Mouse (Mus musculus): ENCODE results near the gene Mettl2. TPM values are rescaled to one million over a fixed set of nuclear protein-coding genes. Genes with fewer than 3 reads are reported as not detected.
"Not testable (repeated sequence)": the region's sequence is repeated elsewhere in the genome, so short reads cannot be mapped to it uniquely, and the experiment has no call there.

The Mettl2 gene
- total RNA-seq (2021), result 10 to 100 TPM; 10.2 to 10.3 TPM
- long read RNA-seq, experiment 1, transcript Mettl2-201 (9 exons, 1,867 nt), result major isoform, 8 of 11 reads
- long read RNA-seq, experiment 1, partial matches to known transcripts, result 0 of 11 reads
- long read RNA-seq, experiment 1, other reads (novel, unspliced or antisense), result 2 of 11 reads
- long read RNA-seq, experiment 2, transcript Mettl2-201 (9 exons, 1,867 nt), result major isoform, 5 of 9 reads
- long read RNA-seq, experiment 2, partial matches to known transcripts, result 2 of 9 reads
- long read RNA-seq, experiment 2, other reads (novel, unspliced or antisense), result 2 of 9 reads

DNA sequence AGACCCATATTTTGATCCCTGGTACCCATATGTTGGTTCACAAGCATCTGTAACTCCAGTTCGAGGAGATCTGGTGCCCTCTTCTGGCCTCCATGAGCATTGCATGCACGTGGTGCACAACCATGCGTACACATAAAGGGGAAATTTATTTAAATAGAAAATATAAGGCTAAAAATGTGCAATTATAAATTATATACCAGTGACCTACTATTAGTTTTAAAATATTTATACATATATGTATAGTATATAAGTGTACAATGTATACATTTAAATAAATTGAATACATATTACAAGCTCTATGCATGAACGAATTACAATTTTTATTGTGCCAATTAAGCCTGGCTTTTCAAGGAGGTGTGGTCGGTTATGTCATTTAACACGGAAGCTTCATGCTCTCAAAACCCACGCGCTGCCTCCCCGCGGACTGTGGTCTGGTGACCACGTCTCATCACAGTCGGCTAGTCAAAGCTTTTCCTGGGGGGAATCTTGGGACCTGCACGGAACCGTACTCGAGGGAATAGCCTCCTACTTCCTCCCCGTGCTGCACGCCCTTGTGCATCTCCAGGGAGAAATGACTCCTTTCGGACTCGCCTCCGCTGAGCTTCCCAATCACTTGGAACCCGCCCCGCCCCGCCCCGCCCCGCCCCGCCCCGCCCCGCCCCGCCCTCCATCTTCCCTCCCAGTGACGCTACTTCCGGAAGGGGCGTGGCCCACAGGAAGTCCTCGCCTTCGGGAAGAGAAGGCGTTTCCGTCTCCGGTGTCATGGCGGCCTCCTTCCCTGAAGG lies at the start of gene Mettl2:
Gene Mettl2 (plus strand): TSS at position 691 of the 785 bp plus-strand sequence.
- DNase-seq, result peak; percentile 82 to 88

DNA sequence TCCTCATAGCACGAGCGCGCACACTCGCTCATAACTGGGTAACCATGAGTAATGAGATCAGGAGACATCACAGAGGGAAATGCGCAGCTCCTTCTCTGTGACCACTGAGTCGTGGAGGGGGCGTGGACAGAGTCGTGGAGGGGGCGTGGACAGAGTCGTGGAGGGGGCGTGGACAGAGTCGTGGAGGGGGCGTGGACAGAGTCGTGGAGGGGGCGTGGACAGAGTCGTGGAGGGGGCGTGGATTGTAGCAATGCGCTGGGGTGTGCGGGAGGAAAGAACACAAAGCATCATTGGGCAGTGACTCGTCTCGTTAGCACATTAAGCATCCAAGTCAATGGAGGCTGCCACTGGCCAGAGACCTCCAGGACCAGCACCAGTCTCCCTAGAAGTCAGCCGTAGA lies 13.8 kb upstream of the Mettl2 start:
- DNase-seq, result not testable (repeated sequence)

DNA sequence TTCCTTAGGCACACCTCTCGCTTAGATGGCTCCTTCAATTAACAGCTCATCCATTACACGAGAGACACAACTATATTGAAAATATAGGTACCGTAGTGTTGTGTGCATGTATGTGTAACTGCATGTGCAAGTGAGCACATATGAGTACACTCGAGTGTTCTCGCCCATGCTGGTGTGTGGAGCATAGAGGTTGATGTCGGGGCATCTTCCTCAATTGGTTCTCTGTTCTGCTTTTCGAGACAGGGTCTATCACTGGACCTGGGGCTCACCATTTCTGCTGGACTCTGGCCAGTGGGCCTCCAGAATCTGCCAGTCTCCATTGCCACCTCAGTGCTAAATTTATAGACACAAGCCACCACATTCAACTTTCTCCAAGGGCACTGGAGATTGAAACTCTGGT lies 8.4 kb upstream of the Mettl2 start:
- DNase-seq, result no peak

DNA sequence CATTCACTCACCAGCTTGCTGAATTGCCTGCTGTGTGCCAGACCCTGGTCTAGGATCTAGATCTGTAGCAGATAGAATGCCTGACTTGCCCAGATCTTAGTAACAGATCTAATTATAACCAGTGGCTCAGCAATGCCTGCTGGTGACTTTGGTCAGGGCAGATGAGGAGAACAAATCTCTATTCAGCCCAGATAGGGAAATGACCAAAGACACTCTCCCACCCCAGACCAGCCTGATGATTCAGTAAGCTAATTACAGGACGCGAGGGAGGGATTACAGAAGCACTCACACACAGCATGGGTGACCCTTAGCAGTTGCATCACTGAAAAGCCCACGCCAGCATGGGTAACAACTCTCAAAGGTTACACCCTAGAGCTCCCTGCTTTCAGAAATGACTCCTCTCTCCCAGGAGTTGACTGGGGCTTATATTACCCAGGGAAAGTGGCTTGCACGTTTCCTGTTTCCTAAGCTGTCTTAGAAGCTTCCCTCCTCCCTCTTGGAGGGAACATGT lies 5.6 kb upstream of the Mettl2 start:
- no peak for DNase-seq

DNA sequence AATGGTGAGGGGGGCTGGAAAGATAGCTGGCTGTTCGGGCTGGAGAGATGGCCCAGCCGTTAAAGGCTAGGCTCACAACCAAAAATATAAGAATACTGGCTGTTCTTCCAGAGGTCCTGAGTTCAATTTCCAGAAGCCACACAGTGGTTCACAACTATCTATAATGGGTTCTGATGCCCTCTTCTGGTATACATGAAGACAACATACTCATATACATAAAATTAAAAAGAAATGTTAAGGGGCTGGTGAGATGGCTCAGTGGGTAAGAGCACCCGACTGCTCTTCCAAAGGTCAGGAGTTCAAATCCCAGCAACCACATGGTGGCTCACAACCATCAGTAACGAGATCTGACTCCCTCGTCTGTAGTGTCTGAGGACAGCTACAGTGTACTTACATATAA lies 4.4 kb upstream of the Mettl2 start:
- DNase-seq, result not testable (repeated sequence)

DNA sequence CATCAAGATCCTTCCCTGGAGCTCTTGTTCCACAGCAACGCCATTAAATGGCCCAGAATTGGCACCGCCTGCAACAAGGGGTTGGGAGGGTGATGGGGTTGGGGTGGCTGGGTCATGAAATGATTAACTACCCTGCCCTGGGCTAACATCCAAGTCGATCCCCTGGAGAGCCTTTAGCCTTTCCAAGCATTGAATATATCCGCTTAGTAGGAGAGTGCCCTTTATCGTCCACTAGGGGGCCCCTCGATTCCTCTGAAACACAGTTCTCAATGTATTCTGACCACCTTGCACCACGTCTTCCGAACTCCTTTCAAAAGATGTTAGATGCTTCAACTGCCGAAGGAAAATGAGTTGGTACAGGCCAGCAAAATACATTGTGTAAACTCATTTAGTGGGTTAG lies 2.2 kb upstream of the Mettl2 start:
- DNase-seq, result peak; percentile 30 to 50

DNA sequence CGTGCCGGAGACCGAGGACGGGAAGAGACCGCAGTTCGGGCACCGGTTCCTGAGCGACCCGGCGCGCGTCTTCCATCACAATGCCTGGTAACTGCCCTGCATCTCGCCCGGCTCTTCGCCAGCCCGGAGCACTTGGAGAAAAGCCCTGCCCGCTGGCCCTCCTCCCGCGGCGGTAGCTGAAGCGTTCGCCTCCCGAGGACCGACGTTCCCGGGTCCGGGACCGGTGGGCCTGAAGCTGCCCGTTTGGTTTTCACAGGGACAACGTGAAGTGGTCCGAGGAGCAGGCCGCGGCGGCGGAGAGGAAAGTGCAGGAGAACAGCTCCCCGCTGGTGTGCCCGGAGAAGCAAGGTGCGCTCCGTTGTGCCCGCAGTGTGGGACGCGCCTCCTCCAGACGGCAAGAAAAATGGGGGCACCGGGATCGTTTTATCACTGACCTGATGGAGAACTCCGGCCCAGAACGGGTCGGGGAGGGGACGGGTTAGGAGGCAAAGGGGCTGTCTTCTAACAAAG lies 350 bp downstream of the Mettl2 start:
- DNase-seq, result no peak

DNA sequence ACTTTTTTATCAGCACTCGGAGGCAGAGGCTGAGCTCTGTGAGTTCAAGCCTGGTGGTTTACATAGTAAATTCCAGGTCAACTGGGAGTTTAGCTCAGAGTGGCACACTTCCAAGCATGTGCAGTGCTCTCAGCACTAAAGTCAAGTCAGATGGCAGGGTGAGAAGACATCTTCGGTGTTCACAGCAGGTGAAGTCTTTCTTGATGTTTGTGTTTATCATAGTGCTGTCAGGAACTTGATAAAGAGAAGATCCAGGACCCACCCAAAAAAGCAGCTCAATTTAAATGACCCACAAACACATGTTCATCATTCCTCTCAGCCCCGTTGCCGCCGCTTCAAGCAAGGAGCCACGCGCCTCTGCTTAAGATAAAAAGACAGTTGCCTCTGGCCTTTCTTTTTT lies 9.5 kb downstream of the Mettl2 start:
- DNase-seq, result no peak

DNA sequence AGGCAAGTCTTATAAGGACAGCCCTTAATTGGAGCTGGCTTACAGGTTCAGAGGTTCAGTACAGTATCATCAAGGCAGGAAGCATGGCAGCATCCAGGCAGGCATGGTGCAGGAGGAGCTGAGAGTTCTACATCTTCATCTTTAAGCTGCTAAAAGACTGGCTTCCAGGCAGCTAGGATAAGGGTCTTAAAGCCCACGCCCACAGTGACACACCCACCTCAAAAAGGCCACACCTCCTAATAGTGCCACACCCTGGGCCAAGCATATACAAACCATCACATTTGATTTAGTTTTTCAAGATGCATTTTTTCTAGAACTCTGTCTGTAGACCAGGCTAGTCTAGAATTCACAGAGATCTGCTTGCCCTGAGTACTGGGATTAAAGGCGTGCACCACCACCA lies 11.0 kb downstream of the Mettl2 start:
- DNase-seq, result not testable (repeated sequence)

DNA sequence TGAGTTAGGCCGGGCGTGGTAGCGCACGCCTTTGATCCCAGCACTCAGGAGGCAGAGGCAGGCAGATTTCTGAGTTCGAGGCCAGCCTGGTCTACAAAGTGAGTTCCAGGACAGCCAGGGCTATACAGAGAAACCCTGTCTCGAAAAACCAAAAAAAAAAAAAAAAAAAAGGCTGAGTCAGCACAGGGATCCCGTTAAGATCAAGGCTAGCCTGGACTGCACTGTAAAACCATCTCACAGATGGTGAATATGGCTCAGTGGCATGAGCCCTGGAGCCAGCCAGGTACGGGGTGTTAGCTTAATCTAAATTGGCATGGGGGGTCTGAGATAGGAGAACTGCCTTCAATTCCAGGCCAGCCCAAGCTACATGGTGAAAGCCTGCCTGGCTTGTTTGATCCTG lies 14.3 kb downstream of the Mettl2 start:
- not testable (repeated sequence) for DNase-seq

DNA sequence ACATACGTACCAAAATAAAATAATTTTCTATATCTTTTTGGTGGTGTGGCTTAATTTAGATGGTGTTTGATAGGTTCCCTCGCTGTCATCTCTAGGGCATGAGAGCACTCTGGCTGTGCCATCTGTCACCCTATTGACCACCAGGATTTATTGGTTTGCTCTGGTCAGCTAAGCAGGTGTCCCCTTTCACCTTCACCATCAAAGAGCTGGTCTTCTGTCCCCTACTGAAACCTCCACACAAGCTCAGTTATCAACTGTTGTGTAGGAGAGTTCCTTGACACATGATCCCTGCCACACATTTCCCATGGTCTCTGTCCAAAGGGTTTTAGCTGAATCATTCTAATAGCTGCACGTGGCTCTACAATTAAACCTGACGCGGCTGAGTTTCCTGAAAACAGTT lies 14.9 kb downstream of the Mettl2 start:
- DNase-seq, result no peak

DNA sequence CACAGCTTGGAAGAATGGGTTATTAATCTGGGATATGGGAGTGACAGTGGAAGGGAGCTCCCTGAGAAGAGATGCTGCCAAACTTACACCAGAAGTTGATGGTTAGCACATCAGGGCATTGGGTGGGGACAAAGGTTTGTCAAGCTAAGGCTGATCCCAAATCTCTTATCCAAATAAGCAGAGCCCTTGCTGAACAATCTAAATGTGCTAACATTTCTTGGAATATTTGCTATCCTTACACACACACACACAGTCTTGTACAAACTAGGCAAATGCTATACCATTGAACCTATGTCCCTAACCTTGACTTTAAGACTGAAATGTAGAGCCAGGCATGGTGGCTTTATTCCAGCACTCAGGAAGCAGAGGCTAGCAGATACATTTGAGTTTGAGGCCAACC lies 17.3 kb downstream of the Mettl2 start:
- no peak for DNase-seq

DNA sequence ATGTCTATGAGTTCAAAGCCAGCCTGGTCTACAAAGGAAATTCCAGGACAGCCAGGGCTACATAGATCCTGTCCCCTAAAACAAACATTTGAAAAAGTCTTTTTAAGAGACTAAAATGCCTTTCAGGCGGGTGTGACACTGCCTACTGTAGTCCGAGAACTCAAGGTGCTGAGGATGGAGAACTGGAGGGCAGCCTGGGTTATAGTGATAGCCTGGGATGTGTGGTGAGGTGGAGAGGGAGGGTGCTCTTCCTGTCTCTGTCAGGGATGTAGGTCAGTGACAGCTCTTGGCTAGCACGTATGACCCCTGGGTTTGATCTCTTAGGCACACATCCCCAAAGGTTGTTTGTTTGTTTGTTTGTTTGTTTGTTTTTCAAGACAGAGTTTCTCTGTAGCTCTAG lies 17.9 kb downstream of the Mettl2 start:
- DNase-seq, result no peak

DNA sequence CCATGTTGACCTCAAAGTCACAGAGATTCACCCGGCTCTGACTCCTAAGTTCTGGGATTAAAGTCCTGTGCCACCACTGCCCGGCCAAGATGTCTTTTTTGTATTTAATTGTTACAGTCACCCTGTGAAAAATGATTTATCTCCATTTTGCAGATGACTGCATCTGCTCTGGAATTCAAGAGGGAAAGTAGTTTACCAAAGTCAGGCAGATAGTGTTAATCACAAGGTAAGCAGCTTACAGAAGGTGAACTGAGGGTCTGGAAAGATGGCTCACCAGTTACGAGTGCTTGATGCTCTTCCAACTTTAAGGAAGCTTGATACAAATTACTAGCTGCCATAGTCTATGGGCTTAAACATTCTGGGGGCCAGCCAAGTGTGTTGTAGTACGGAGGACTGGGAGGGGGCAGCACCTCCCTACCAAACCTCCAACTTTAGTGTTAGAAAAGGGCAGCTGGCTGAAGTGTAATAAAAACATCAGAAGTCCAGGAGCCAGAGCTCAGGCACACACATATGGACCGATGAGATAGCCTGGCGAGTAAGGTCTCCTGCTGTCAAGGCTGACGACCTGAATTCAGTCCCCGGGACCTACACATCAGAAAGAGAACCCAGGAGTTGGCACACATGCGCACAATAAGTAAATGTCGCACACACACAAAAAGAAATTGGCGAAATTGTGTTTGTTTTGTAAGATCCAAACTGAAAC lies 18.4 kb downstream of the Mettl2 start:
- DNase-seq, result no peak

DNA sequence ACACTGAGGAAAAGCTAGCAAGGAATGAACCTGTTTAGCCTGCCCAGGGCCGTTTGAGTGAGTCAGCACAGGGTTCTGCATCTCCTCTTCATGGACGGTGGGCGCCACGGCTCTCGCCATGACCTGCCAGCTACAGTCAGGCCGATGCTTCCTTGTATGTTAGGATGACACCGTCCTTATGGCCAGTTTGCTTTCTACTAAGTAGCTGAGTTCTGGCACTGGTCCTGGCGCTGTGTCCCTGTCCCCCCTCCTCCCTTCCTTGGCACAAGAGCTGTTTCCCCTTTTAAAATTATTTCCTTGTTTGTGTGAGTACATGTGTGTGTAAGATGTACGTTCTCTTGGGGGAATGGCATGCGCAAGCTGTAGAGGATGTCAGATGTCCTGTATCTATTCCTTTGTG lies 19.0 kb downstream of the Mettl2 start:
- DNase-seq, result no peak

DNA sequence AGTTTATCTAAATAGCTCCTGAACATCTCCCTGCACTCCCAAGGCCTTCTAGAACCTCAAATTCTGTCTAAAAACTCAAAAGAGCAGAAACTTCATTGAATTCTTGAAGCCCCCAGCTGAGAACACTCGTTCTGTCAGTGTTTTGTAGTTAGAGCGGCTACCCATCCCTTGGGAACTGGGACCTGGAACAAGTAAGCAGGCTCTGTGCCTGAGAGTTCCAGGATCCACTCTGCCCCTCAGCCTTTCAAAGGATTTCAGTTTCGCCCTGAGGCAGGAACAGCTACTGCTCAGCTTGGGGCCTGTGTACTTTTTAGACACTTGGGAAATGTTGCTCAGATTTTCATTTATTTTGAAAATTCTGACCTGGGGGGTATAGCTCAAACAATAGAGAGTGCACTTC lies 20.4 kb downstream of the Mettl2 start, which contains the start of gene Gm10842:
Gene Gm10842 (plus strand): TSS at position 301 of the 400 bp plus-strand sequence.
- no peak for DNase-seq

DNA sequence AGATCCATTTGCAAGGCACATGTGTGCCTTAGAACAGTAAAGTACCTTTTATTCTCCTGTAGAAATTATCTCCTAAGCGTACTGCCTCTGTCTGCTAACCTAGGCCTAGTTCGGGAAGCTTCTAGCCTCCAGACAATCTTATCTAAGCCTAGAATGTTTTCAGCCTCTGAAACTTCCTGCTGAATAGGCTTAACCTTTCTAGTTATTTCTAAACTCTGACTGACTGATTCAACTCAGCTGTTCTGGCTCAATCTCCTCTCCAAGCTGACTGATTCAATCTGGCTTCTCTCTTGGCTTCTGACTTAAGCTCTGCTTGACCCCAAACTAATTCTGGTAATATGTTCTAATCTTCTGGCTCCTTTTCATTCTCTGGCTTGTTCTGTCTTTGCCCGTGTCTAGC lies 23.1 kb downstream of the Mettl2 start:
- no peak for DNase-seq

DNA sequence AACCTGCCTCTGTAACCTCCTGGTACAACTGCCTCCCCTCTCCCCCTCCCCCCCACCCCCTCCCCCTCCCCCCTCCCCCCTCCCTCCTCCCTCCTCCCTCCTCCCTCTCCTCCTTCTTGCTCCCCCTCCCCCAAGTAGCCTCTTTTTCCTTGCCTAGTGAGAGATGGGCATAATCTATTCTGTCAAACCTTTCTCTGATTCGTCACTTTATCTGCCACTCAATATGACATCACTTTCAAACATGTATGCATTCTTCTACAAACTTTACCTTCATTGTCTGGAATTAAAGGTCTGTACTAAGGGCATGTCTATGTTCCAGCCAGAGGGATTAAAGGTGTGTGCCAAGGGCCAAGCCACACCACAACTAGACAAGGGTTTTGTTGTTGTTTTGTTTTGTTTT lies 23.5 kb downstream of the Mettl2 start:
- no peak for DNase-seq

DNA sequence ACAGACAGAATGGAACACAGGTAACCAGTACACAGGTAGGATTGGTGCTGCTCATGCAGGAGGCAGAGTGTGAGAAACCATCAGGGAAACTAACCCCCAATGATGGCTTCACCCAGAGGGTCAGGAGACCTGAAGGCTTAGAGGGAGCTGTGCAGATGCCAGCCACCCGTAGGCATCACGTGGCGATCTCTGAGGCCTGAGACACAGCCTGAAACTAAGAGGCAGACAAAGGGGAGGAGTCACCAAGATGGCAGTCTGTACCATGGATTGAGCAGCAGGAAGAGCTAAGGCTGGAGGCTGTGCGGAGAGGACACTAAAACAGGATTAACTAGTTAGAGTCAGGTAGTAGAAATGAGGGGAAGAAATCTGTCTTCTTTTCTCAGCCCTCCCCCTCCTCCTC lies 24.5 kb downstream of the Mettl2 start:
- no peak for DNase-seq

DNA sequence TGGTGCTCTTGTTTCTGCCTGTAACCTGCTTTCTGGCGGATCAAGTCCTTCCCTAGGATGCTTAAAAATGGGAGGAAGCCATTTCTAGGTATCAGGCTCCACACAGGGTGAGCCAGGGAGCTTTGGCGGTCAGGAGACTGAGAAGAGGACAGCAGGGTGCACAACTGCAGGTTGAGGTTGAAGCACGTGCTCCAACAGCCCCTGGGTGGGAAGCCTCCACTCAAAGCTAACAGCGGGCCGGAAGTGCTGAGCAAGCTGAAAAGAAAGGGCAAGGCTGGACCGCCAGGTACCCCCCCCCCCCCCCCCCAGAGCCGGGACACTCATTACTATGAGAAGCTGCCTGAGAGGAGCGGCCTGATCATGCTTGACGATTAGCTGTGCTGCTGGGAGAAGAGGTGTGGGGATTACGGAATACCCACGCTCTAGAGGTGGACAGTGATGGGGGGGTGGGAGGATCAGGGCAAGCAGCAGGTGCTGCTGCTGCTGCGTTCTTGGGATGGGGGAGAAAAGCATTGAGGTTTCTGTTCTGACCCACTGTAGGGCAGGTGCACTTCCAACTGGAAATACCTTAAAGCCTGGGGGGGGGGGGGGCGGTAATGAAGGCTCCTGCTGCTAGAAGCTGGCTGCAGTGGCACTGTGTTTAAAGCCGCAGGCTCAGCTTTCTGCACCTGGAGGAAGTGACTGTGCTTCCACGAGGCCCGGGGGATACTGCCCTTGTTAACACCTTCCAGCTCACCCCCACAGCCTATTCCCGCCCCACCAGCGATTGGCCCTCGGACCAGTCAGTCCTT lies 25.2 kb downstream of the Mettl2 start:
- DNase-seq, result no peak

DNA sequence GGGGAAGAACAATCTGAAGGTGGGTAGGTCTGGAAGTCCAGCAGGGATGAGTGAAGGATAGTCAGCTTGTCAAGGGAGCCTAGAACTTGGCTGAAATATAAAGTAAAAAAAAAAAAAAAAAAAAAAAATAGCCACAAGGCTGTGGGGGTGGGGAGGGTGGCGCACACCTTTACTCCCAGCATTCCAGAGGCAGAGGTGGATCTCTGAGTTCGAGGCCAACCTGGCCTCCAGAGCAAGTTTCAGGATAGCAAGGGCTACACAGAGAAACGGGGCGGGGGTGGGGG lies 25.7 kb downstream of the Mettl2 start:
- DNase-seq, result no peak

DNA sequence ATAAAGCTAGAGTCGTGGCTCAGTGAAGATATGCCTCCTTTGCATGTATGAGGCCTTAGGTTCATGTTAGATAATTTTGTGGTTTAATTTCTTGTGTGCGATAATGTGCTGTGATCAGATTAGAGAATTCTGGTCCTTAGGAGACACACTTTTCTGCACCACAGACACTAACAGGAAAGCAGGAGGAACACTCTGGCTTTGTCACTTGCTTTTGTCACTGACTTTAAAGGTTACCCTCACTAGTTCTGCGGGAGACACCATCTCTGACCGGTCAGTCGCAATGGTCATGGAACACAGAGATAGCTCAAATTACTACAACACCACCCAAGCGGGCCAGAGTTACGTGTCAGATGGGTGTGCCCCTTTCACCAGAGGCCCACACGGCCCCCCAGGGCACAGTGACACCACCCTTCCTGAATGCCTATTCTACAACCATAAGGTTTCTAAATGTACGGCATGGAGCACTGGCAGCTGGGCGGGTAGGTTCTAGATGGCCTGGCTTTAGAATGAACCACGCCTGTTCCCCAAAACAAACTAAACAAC lies 26.2 kb downstream of the Mettl2 start:
- DNase-seq, result no peak

Data from heart, adult 18-20 months (tissue).